1 mouse cellular context compared by ENCODE assay signal in the genomic region with DNA sequence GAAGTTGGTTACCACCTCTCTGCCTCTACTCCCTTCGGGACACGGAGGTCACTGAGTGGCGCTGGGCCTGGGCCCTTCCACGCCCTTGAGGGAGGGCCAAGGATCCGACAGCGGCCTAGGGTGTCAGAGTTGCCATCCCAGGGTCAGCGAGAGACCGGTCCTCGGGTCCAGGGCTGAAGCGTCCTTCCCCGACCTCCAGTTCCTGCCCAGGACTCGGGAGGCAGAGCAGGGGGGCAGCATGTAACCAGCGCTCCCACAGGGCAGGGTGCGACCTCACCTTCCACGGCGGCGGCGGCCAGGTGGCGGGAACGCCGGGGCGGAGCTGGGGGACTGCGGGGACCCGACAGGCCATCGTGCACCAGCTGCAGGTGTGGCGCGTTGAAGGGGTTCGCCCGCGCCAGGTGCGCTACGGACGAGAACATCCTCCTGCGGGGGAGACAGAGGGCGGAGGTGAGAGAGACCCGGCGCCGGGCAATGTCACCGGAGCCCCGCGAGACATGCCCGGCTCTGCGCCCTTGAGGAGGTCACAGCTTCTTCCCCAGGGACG.
TF ChIP-seq lines count a peak whose summit lies in the region.

No protein-coding gene starts in this region.

TF ChIP-seq in myocyte, 11 proteins besides CTCF, POLR2A, EP300 and RAD21 (continued from another document):
- no peak for TF ChIP-seq TCF12 (IDR thresholded peaks at IDR 0.05; ENCODE audit: insufficient read depth, poor library complexity, severe bottlenecking)
- TF ChIP-seq CEBPB (IDR thresholded peaks at IDR 0.05; ENCODE audit: insufficient read depth, poor library complexity, severe bottlenecking) = no peak
- no peak for TF ChIP-seq USF1 (IDR thresholded peaks at IDR 0.05; ENCODE audit: low read depth)
- TF ChIP-seq POLR2AphosphoS2 (IDR thresholded peaks at IDR 0.05; ENCODE audit: insufficient read length, low read depth) = no peak
- no peak for TF ChIP-seq TCF3 (IDR thresholded peaks at IDR 0.05; ENCODE audit: insufficient read length, low read depth)
